Mouse (Mus musculus): ENCODE data around the gene Atp6v0b. TPM values are rescaled to one million over a fixed set of nuclear protein-coding genes. Genes with fewer than 3 reads are reported as not detected.

The Atp6v0b gene
- polyA plus RNA-seq, 1 experiment: 470 TPM

DNA sequence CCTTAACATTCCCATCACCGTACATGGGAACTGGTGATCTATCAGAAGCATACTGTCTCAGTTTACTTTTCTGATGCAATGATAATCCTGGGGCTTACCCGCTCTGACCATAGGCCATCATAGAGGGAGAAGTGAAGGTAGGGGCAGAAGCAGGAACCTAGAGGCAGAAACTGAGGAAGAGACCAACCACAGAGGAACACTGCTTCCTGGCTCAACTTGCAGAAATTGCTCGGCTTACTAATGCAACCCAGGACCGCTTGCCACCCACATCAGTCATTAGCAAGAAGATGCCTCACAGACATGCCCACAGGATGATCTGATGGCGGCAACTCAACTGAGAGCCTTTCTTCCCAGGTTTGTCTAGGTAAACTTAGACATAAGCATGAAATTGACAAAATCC, 31.6 kb upstream of the Atp6v0b start:
- Histone ChIP-seq H3K79me2 (ENCODE audit: control insufficient read depth, insufficient read depth) (peaks cover 9% of the 10 kb centered on the region), H3K27me3 (ENCODE audit: control insufficient read depth, insufficient read depth, insufficient read length) (no peaks in the 10 kb centered on the region), H3K4me3 (no peak overlapping the region), H3K36me3 (ENCODE audit: control insufficient read depth, insufficient read depth) (no peaks in the 10 kb centered on the region), H3ac (ENCODE audit: control insufficient read depth, insufficient read length) (no peak overlapping the region), H3K4me2 (ENCODE audit: low read depth) (no peak overlapping the region)
- no peak for TF ChIP-seq TCF3 (IDR thresholded peaks at IDR 0.05; ENCODE audit: insufficient read length, low read depth)
- TF ChIP-seq TCF12 (IDR thresholded peaks at IDR 0.05; ENCODE audit: insufficient read depth, poor library complexity, severe bottlenecking): no peak

DNA sequence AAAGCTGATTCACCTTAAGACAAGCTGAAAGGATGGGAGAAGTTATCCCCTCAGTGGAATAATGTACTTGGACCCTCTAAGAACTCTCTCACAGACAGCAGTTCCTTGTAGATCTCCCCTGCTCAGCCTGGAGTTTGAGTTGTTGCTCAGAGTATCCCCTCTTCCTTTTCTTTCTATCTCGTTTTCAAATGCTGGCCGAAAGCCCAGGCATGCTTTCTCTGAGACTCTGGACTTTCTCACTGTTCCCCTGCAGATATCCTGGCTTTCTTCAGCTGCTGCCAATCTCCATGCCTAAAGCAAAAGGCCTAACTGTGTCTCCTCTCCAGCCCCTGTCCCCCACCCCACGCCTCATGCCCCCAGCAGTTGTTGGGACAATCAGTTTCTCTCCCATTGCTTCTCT, 31.1 kb upstream of the Atp6v0b start:
- no peaks in the 10 kb centered on the region for H3K27me3 ChIP-seq (ENCODE audit: control insufficient read depth, insufficient read depth, insufficient read length)
- H3K4me2 ChIP-seq (ENCODE audit: low read depth): no peak overlapping the region
- no peaks in the 10 kb centered on the region for H3K36me3 ChIP-seq (ENCODE audit: control insufficient read depth, insufficient read depth)
- H3ac ChIP-seq (ENCODE audit: control insufficient read depth, insufficient read length): no peak overlapping the region
- H3K4me3 ChIP-seq: no peak overlapping the region
- TF ChIP-seq MAX (IDR thresholded peaks at IDR 0.05; ENCODE audit: low read depth) (no peak), TCF12 (IDR thresholded peaks at IDR 0.05; ENCODE audit: insufficient read depth, poor library complexity, severe bottlenecking) (no peak), POLR2AphosphoS2 (IDR thresholded peaks at IDR 0.05; ENCODE audit: insufficient read length, low read depth) (no peak), TCF3 (IDR thresholded peaks at IDR 0.05; ENCODE audit: insufficient read length, low read depth) (no peak), E2F4 (IDR thresholded peaks at IDR 0.05; ENCODE audit: insufficient read depth) (no peak), MYOD1 (IDR thresholded peaks at IDR 0.05; ENCODE audit: control insufficient read depth in 1 of 3, insufficient read length in 2 of 3, low read depth in 2 of 3) (no peak), USF1 (IDR thresholded peaks at IDR 0.05; ENCODE audit: low read depth) (no peak), POLR2A (IDR thresholded peaks at IDR 0.05; ENCODE audit: insufficient read length, low read depth) (no peak), MYOG (IDR thresholded peaks at IDR 0.05; ENCODE audit: control insufficient read depth in 1 of 3, insufficient read depth in 1 of 3, insufficient read length in 2 of 3, low read depth in 2 of 3) (no peak), SRF (IDR thresholded peaks at IDR 0.05; ENCODE audit: control insufficient read depth, insufficient read length, low read depth) (no peak), REST (IDR thresholded peaks at IDR 0.05; ENCODE audit: insufficient read depth, insufficient read length) (no peak), CEBPB (IDR thresholded peaks at IDR 0.05; ENCODE audit: insufficient read depth, poor library complexity, severe bottlenecking) (no peak)
- peaks cover 14% of the 10 kb centered on the region for H3K79me2 ChIP-seq (ENCODE audit: control insufficient read depth, insufficient read depth)

DNA sequence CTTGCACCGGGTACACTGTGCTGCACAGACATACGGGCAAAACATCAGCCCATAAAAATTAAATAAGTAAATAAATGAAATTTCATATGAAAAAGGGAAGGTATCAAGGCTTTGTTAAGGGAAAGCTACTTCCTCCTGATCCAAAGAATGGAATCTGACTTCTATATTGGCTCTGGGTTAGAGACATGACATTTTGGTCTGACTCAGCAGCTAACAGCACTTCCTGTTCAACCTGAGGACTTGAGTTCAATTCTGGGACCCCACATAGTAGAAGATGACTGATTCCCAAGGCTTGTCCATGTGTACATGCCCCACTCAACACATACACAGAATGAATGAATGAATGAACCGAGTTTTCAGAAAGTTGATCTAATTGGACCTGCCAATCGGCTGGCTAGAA, 30.7 kb upstream of the Atp6v0b start:
- H3K36me3 ChIP-seq (ENCODE audit: control insufficient read depth, insufficient read depth): no peaks in the 10 kb centered on the region
- peaks cover 18% of the 10 kb centered on the region for H3K79me2 ChIP-seq (ENCODE audit: control insufficient read depth, insufficient read depth)
- TF ChIP-seq USF1 (IDR thresholded peaks at IDR 0.05; ENCODE audit: low read depth): no peak
- no peak for TF ChIP-seq CEBPB (IDR thresholded peaks at IDR 0.05; ENCODE audit: insufficient read depth, poor library complexity, severe bottlenecking)
- TF ChIP-seq POLR2AphosphoS2 (IDR thresholded peaks at IDR 0.05; ENCODE audit: insufficient read length, low read depth): no peak
- TF ChIP-seq MYOG (IDR thresholded peaks at IDR 0.05; ENCODE audit: control insufficient read depth in 1 of 3, insufficient read depth in 1 of 3, insufficient read length in 2 of 3, low read depth in 2 of 3): no peak
- no peak for TF ChIP-seq TCF3 (IDR thresholded peaks at IDR 0.05; ENCODE audit: insufficient read length, low read depth)
- no peak for TF ChIP-seq SRF (IDR thresholded peaks at IDR 0.05; ENCODE audit: control insufficient read depth, insufficient read length, low read depth)
- TF ChIP-seq REST (IDR thresholded peaks at IDR 0.05; ENCODE audit: insufficient read depth, insufficient read length): no peak
- TF ChIP-seq POLR2A (IDR thresholded peaks at IDR 0.05; ENCODE audit: insufficient read length, low read depth): no peak
- TF ChIP-seq E2F4 (IDR thresholded peaks at IDR 0.05; ENCODE audit: insufficient read depth): no peak
- TF ChIP-seq MAX (IDR thresholded peaks at IDR 0.05; ENCODE audit: low read depth): no peak
- H3K4me2 ChIP-seq (ENCODE audit: low read depth): no peak overlapping the region
- no peak overlapping the region for H3K4me3 ChIP-seq
- H3ac ChIP-seq (ENCODE audit: control insufficient read depth, insufficient read length): no peak overlapping the region
- H3K27me3 ChIP-seq (ENCODE audit: control insufficient read depth, insufficient read depth, insufficient read length): no peaks in the 10 kb centered on the region

DNA sequence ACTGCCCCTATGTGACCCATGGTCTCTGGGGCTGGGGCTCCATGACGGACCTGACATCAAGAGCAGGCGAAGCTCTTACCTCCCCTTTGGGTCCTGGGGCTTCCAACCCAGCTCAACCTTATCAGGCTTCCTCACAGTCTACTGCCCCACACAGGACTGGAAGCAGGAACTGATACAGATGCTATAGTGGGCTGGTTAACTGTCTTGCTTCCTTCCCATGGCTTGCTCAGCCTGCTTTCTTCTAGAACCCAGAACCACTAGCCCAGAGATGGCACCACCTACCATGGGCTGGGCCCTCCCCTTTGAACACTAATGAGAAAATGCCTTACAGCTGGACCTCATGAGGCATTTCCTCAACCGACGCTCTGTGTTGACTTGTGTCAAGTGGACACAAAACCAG, 30.3 kb upstream of the Atp6v0b start:
- peaks cover 22% of the 10 kb centered on the region for H3K79me2 ChIP-seq (ENCODE audit: control insufficient read depth, insufficient read depth)
- no peaks in the 10 kb centered on the region for H3K27me3 ChIP-seq (ENCODE audit: control insufficient read depth, insufficient read depth, insufficient read length)
- no peaks in the 10 kb centered on the region for H3K36me3 ChIP-seq (ENCODE audit: control insufficient read depth, insufficient read depth)
- no peak overlapping the region for H3K4me3 ChIP-seq
- TF ChIP-seq E2F4 (IDR thresholded peaks at IDR 0.05; ENCODE audit: insufficient read depth): no peak
- TF ChIP-seq TCF12 (IDR thresholded peaks at IDR 0.05; ENCODE audit: insufficient read depth, poor library complexity, severe bottlenecking): no peak
- TF ChIP-seq REST (IDR thresholded peaks at IDR 0.05; ENCODE audit: insufficient read depth, insufficient read length): no peak
- no peak for TF ChIP-seq TCF3 (IDR thresholded peaks at IDR 0.05; ENCODE audit: insufficient read length, low read depth)
- no peak for TF ChIP-seq SRF (IDR thresholded peaks at IDR 0.05; ENCODE audit: control insufficient read depth, insufficient read length, low read depth)
- TF ChIP-seq MYOD1 (IDR thresholded peaks at IDR 0.05; ENCODE audit: control insufficient read depth in 1 of 3, insufficient read length in 2 of 3, low read depth in 2 of 3): no peak
- no peak for TF ChIP-seq CEBPB (IDR thresholded peaks at IDR 0.05; ENCODE audit: insufficient read depth, poor library complexity, severe bottlenecking)
- no peak for TF ChIP-seq USF1 (IDR thresholded peaks at IDR 0.05; ENCODE audit: low read depth)
- no peak for TF ChIP-seq MYOG (IDR thresholded peaks at IDR 0.05; ENCODE audit: control insufficient read depth in 1 of 3, insufficient read depth in 1 of 3, insufficient read length in 2 of 3, low read depth in 2 of 3)
- TF ChIP-seq POLR2AphosphoS2 (IDR thresholded peaks at IDR 0.05; ENCODE audit: insufficient read length, low read depth): no peak
- no peak overlapping the region for H3K4me2 ChIP-seq (ENCODE audit: low read depth)
- H3ac ChIP-seq (ENCODE audit: control insufficient read depth, insufficient read length): no peak overlapping the region

DNA sequence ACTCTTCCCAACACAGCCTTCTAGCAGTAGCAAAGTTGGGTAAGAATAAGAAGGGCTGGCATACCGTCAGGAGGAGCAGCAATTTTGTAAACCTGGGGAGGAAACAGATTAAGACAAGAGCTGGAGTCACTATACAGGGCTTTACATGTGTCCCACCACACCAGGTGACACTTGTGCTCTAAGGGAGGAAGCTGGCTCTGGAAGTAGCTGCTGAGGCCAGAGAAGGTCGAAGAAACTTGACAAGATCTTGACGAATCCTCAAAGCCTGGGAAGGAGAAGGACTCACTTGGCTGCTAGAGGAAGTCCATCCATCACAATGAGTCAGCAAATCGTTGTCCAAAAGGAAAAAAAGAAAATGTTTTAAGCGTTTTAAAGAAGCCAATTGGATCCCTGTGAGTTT, 29.3 kb upstream of the Atp6v0b start:
- H3ac ChIP-seq (ENCODE audit: control insufficient read depth, insufficient read length): no peak overlapping the region
- peak overlapping the region; percentile 95 for H3K4me3 ChIP-seq
- TF ChIP-seq TCF12 (IDR thresholded peaks at IDR 0.05; ENCODE audit: insufficient read depth, poor library complexity, severe bottlenecking) (no peak), SRF (IDR thresholded peaks at IDR 0.05; ENCODE audit: control insufficient read depth, insufficient read length, low read depth) (no peak), REST (IDR thresholded peaks at IDR 0.05; ENCODE audit: insufficient read depth, insufficient read length) (no peak), MYOG (IDR thresholded peaks at IDR 0.05; ENCODE audit: control insufficient read depth in 1 of 3, insufficient read depth in 1 of 3, insufficient read length in 2 of 3, low read depth in 2 of 3) (no peak)
- no peaks in the 10 kb centered on the region for H3K27me3 ChIP-seq (ENCODE audit: control insufficient read depth, insufficient read depth, insufficient read length)
- peaks cover 32% of the 10 kb centered on the region for H3K79me2 ChIP-seq (ENCODE audit: control insufficient read depth, insufficient read depth)
- no peaks in the 10 kb centered on the region for H3K36me3 ChIP-seq (ENCODE audit: control insufficient read depth, insufficient read depth)
- no peak overlapping the region for H3K4me2 ChIP-seq (ENCODE audit: low read depth)
